Mouse (Mus musculus): ENCODE data around the gene Syne1. TPM values are rescaled to one million over a fixed set of nuclear protein-coding genes. Genes with fewer than 3 reads are reported as not detected.

Syne1 gene
- polyA plus RNA-seq, 1 experiment from 2014 or later: 19.6 TPM

- ATAC-seq: no peak
- H3K9me3 ChIP-seq (replicated peaks; ENCODE audit: control insufficient read depth, low read length, poor library complexity, severe bottlenecking): no peaks in the 10 kb centered on the region
- peaks cover 7% of the 10 kb centered on the region for H3K36me3 ChIP-seq (ENCODE audit: control insufficient read depth, insufficient read depth, low read length)
- no peaks in the 10 kb centered on the region for H3K27me3 ChIP-seq (ENCODE audit: control insufficient read depth, insufficient read depth, low read depth, low read length)
- H3K9ac ChIP-seq (ENCODE audit: low read depth, low read length): no peak within 1 kb of the TSS
- no peak within 1 kb of the TSS for H3K4me3 ChIP-seq (ENCODE audit: low read depth, low read length)
- no peaks in the 10 kb centered on the region for H3K4me1 ChIP-seq (ENCODE audit: control insufficient read depth, insufficient read depth, low read length)
- no peak within 1 kb of the TSS for H3K4me2 ChIP-seq (ENCODE audit: low read length)
- no peak within 1 kb of the TSS for H3K27ac ChIP-seq (ENCODE audit: low read length)
- WGBS: 85% methylated on average over 14 of the region's 14 CpGs
Observed at GRCm38 (mm10) chr10:5068676-5069265, 482.5 kb downstream of the Syne1 start, which contains the start of gene Gm10097. TSS of gene Gm10097 (plus strand) at chr10:5069192.

- Histone ChIP-seq H3K27me3 (ENCODE audit: control insufficient read depth, insufficient read depth, low read depth, low read length) (no peaks in the 10 kb centered on the region), H3K9me3 (replicated peaks; ENCODE audit: control insufficient read depth, low read length, poor library complexity, severe bottlenecking) (no peaks in the 10 kb centered on the region), H3K4me1 (ENCODE audit: control insufficient read depth, insufficient read depth, low read length) (no peaks in the 10 kb centered on the region), H3K4me3 (ENCODE audit: low read depth, low read length) (no peak overlapping the region), H3K27ac (ENCODE audit: low read length) (no peak overlapping the region), H3K9ac (ENCODE audit: low read depth, low read length) (no peak overlapping the region), H3K4me2 (ENCODE audit: low read length) (no peak overlapping the region), H3K36me3 (ENCODE audit: control insufficient read depth, insufficient read depth, low read length) (peaks cover 4% of the 10 kb centered on the region; the same call in 1 of the 2 replicates)
- 89% methylated on average over 3 of the region's 3 CpGs for WGBS
- ATAC-seq: no peak
Observed at GRCm38 (mm10) chr10:5067113-5067512, 484.2 kb downstream of the Syne1 start.

- H3K9ac ChIP-seq (ENCODE audit: low read depth, low read length): no peak overlapping the region
- no peak for ATAC-seq
- H3K4me1 ChIP-seq (ENCODE audit: control insufficient read depth, insufficient read depth, low read length): no peaks in the 10 kb centered on the region
- H3K27me3 ChIP-seq (ENCODE audit: control insufficient read depth, insufficient read depth, low read depth, low read length): no peaks in the 10 kb centered on the region
- no peaks in the 10 kb centered on the region for H3K9me3 ChIP-seq (replicated peaks; ENCODE audit: control insufficient read depth, low read length, poor library complexity, severe bottlenecking)
- H3K27ac ChIP-seq (ENCODE audit: low read length): no peak overlapping the region
- WGBS: 83% methylated on average over 2 of the region's 2 CpGs
- no peak overlapping the region for H3K4me2 ChIP-seq (ENCODE audit: low read length)
- no peak overlapping the region for H3K4me3 ChIP-seq (ENCODE audit: low read depth, low read length)
- peaks cover 6% of the 10 kb centered on the region; the same call in 1 of the 2 replicates for H3K36me3 ChIP-seq (ENCODE audit: control insufficient read depth, insufficient read depth, low read length)
Observed at GRCm38 (mm10) chr10:5059983-5060382, 491.3 kb downstream of the Syne1 start.

- ATAC-seq: no peak
- Histone ChIP-seq H3K4me2 (ENCODE audit: low read length) (no peak overlapping the region), H3K9me3 (replicated peaks; ENCODE audit: control insufficient read depth, low read length, poor library complexity, severe bottlenecking) (no peaks in the 10 kb centered on the region), H3K4me1 (ENCODE audit: control insufficient read depth, insufficient read depth, low read length) (no peaks in the 10 kb centered on the region), H3K36me3 (ENCODE audit: control insufficient read depth, insufficient read depth, low read length) (peaks cover 6% of the 10 kb centered on the region; the same call in 1 of the 2 replicates), H3K27ac (ENCODE audit: low read length) (no peak overlapping the region), H3K27me3 (ENCODE audit: control insufficient read depth, insufficient read depth, low read depth, low read length) (no peaks in the 10 kb centered on the region), H3K4me3 (ENCODE audit: low read depth, low read length) (no peak overlapping the region), H3K9ac (ENCODE audit: low read depth, low read length) (no peak overlapping the region)
- WGBS: 92% methylated on average over 2 of the region's 2 CpGs
Observed at GRCm38 (mm10) chr10:5058876-5059275, 492.4 kb downstream of the Syne1 start.

GRCm38 (mm10) chr10:5057661-5058060 is 493.6 kb downstream of the Syne1 start:
- H3K4me2 ChIP-seq (ENCODE audit: low read length): no peak overlapping the region
- no peaks in the 10 kb centered on the region for H3K9me3 ChIP-seq (replicated peaks; ENCODE audit: control insufficient read depth, low read length, poor library complexity, severe bottlenecking)
- H3K27ac ChIP-seq (ENCODE audit: low read length): no peak overlapping the region
- ATAC-seq: no peak
- H3K36me3 ChIP-seq (ENCODE audit: control insufficient read depth, insufficient read depth, low read length): peaks cover 6% of the 10 kb centered on the region; the same call in 1 of the 2 replicates
- no peak overlapping the region for H3K9ac ChIP-seq (ENCODE audit: low read depth, low read length)
- no peaks in the 10 kb centered on the region for H3K27me3 ChIP-seq (ENCODE audit: control insufficient read depth, insufficient read depth, low read depth, low read length)
- no peak overlapping the region for H3K4me3 ChIP-seq (ENCODE audit: low read depth, low read length)
- WGBS: 95% methylated on average over 15 of the region's 15 CpGs
- no peaks in the 10 kb centered on the region for H3K4me1 ChIP-seq (ENCODE audit: control insufficient read depth, insufficient read depth, low read length)

GRCm38 (mm10) chr10:5056940-5057339 is 494.3 kb downstream of the Syne1 start:
- no peak for ATAC-seq
- WGBS: 48% methylated on average over 3 of the region's 3 CpGs
- Histone ChIP-seq H3K27ac (ENCODE audit: low read length) (no peak overlapping the region), H3K9me3 (replicated peaks; ENCODE audit: control insufficient read depth, low read length, poor library complexity, severe bottlenecking) (no peaks in the 10 kb centered on the region), H3K4me1 (ENCODE audit: control insufficient read depth, insufficient read depth, low read length) (no peaks in the 10 kb centered on the region), H3K36me3 (ENCODE audit: control insufficient read depth, insufficient read depth, low read length) (peaks cover 9% of the 10 kb centered on the region; the same call in 1 of the 2 replicates), H3K27me3 (ENCODE audit: control insufficient read depth, insufficient read depth, low read depth, low read length) (no peaks in the 10 kb centered on the region), H3K4me3 (ENCODE audit: low read depth, low read length) (no peak overlapping the region), H3K9ac (ENCODE audit: low read depth, low read length) (no peak overlapping the region), H3K4me2 (ENCODE audit: low read length) (no peak overlapping the region)

- Histone ChIP-seq H3K4me1 (ENCODE audit: control insufficient read depth, insufficient read depth, low read length) (no peaks in the 10 kb centered on the region), H3K36me3 (ENCODE audit: control insufficient read depth, insufficient read depth, low read length) (peaks cover 9% of the 10 kb centered on the region; the same call in 1 of the 2 replicates), H3K9ac (ENCODE audit: low read depth, low read length) (no peak overlapping the region), H3K9me3 (replicated peaks; ENCODE audit: control insufficient read depth, low read length, poor library complexity, severe bottlenecking) (no peaks in the 10 kb centered on the region), H3K27ac (ENCODE audit: low read length) (no peak overlapping the region), H3K27me3 (ENCODE audit: control insufficient read depth, insufficient read depth, low read depth, low read length) (no peaks in the 10 kb centered on the region), H3K4me3 (ENCODE audit: low read depth, low read length) (no peak overlapping the region), H3K4me2 (ENCODE audit: low read length) (no peak overlapping the region)
- WGBS: 36% methylated on average over 10 of the region's 10 CpGs
- ATAC-seq: peak; percentile 25; the same call in 1 of the 2 replicates
Observed at GRCm38 (mm10) chr10:5056243-5056735, 495.0 kb downstream of the Syne1 start.

GRCm38 (mm10) chr10:5045671-5046070 is 505.6 kb downstream of the Syne1 start:
- Histone ChIP-seq H3K9me3 (replicated peaks; ENCODE audit: control insufficient read depth, low read length, poor library complexity, severe bottlenecking) (no peaks in the 10 kb centered on the region), H3K4me3 (ENCODE audit: low read depth, low read length) (no peak overlapping the region), H3K36me3 (ENCODE audit: control insufficient read depth, insufficient read depth, low read length) (peaks cover 38% of the 10 kb centered on the region), H3K4me2 (ENCODE audit: low read length) (no peak overlapping the region), H3K4me1 (ENCODE audit: control insufficient read depth, insufficient read depth, low read length) (no peaks in the 10 kb centered on the region), H3K27ac (ENCODE audit: low read length) (no peak overlapping the region), H3K27me3 (ENCODE audit: control insufficient read depth, insufficient read depth, low read depth, low read length) (no peaks in the 10 kb centered on the region), H3K9ac (ENCODE audit: low read depth, low read length) (no peak overlapping the region)
- ATAC-seq: no peak
- WGBS: 92% methylated on average over 5 of the region's 5 CpGs

- H3K4me3 ChIP-seq (ENCODE audit: low read depth, low read length): no peak overlapping the region
- 77% methylated on average over 7 of the region's 7 CpGs for WGBS
- no peaks in the 10 kb centered on the region for H3K27me3 ChIP-seq (ENCODE audit: control insufficient read depth, insufficient read depth, low read depth, low read length)
- no peak overlapping the region for H3K27ac ChIP-seq (ENCODE audit: low read length)
- H3K4me2 ChIP-seq (ENCODE audit: low read length): no peak overlapping the region
- no peaks in the 10 kb centered on the region for H3K9me3 ChIP-seq (replicated peaks; ENCODE audit: control insufficient read depth, low read length, poor library complexity, severe bottlenecking)
- no peak for ATAC-seq
- H3K9ac ChIP-seq (ENCODE audit: low read depth, low read length): no peak overlapping the region
- peaks cover 43% of the 10 kb centered on the region for H3K36me3 ChIP-seq (ENCODE audit: control insufficient read depth, insufficient read depth, low read length)
- H3K4me1 ChIP-seq (ENCODE audit: control insufficient read depth, insufficient read depth, low read length): no peaks in the 10 kb centered on the region
Observed at GRCm38 (mm10) chr10:5045213-5045612, 506.1 kb downstream of the Syne1 start.
